Mouse (Mus musculus) urinary bladder, adult 18-20 months (tissue): ENCODE results near the gene Nr3c2.
A peak's percentile ranks its signal among the peaks of the same experiment; 100 is the strongest.

Source experiments
- DNase-seq, 2 experiments: peaks; one replicate each; pipeline ENCODE4 v3.0.0; 2022; ENCODE audit warnings: low spot score in 2 of 2, mixed read lengths in 2 of 2

The Nr3c2 gene

DNA sequence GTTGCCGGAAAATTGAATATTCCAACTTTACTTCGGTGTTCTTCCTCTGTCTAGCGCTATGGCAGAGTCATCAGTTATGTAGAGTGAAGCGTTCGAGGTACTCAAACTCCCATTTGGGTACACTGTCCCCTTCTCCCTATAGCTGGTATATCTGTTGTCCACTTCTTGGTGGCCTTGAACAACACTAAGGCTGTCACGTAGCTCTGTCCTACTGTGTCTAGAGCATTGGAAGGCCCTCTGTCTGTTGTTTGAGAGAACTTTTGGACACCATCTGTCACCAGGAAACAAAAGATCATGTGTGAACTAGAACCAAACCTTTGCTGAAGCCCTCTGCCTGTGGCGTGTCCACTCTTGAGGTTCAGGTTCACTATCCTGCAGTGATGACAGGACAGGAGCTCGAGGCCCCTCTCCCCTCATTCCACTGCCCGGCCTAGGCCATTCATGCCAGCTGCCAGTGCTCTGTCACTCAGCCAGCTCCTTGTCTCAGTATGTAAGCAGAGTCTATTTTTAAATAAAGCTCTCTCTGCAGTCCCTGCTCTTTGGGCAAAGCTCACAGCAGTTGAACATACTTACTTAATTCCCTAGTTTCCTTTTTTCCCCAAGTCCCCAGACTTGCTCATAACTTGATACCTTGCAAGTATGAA is 72.6 kb downstream of the Nr3c2 start:
- DNase-seq, result no peak

DNA sequence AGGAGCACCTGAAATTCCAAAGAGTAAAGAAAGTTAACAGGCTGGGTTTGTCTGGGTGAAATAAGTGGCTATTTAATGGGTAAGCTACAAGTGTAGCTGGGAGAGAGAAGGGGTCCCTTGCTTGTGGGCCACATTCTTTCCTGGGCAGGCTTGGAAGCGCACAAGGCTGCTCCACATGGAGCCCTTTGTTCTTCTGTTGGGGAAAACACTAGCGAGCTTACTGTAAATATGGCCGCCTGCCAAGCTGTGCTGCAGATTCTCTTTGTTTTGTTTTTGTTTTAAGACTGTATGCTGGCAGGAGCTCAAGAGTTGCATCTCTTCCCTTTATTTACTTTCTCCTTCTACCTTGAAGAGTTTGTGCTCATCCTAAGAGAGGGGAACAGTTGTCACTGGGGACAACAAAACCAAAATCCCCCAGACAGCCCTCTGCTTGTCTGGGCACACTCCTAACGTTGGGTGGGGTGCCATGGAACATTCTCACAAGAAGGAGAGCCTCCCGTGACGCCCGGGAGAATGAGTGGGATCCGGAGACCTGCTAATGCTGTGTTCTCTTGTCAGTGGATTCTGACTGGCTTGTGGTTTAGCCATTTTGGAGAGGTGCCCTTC is 73.8 kb downstream of the Nr3c2 start:
- no peak for DNase-seq

DNA sequence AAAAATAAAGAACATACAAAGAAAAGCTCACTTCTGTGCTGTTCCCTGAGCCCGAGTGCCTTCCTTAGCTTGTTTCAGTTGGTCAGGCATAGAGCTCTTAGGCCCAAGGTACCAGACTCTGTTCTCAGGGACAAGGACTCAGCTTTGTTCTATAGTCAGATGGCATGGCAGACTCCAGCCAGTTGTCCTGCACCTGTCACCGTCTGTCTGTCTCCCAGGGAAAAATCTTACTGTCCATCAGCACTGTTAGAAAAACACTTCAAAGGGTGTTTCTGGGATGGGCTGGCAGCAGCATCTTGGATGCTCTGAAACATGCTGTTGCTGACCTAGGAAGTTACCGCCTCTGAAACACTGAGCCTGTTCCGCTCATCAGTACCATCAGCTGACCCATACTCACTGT is 78.7 kb downstream of the Nr3c2 start:
- no peak for DNase-seq

- DNase-seq, result no peak
Measured at GRCm38 (mm10) chr8:76984082-76984481, 84.8 kb downstream of the Nr3c2 start.

DNA sequence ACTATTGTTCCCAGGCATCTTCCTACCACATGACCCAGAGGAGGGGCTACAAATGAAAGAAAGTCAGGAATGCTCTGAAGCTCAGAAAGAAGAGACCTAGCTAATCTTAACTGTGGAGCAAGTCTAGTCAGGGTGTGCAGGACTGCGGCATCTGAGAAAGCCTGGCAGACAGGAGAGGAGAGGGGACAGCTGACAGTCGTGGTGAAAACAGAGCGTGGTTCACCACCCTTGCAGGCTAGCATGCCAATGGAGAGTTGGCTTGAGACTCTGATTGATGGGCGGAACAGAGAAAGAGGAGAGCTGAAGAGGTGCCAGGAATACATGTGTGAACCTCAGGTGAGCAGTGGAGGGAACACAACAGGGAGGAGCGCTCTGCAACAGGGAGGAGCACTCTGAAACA is 85.6 kb downstream of the Nr3c2 start:
- no peak for DNase-seq

DNA sequence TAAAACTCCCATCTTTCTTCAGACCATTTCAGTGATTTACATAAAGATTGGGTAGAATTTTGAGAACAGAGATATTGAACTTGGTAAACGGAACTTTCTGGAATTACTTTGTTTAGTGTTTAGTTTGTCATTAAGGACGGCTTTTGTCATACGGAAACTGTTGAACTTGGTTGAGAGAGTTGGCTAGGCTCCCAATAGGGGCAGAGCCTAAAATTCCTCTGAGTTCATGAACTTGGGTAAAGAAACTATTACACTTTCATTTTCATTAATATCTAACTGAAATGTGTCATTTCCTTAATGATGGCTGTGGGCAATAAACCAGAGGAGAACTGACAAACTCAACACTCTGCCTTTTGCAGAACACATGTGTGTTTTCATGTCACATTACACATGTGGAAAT is 88.6 kb downstream of the Nr3c2 start:
- no peak for DNase-seq

DNA sequence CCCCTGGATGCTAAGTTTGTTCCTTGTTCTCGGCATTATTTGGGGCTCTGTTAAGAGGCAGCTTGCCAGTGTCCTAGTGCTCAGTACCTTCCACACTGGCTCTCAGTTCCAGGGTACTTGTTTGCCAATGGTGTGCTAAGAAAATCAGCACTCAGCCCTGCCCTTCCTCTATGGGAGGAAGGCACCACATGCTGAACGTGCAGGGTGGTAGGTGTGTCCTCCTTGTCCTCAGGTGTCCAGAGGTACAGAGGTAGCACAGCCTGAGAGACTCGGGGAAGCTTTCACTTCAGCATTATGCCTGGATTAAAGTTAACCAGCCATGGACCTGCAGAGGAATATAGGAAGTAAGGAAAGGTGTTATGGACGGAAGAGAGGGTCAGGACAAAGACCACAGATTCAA is 99.0 kb downstream of the Nr3c2 start:
- no peak for DNase-seq

- no peak for DNase-seq
Measured at GRCm38 (mm10) chr8:77009425-77009824, 110.2 kb downstream of the Nr3c2 start.

DNA sequence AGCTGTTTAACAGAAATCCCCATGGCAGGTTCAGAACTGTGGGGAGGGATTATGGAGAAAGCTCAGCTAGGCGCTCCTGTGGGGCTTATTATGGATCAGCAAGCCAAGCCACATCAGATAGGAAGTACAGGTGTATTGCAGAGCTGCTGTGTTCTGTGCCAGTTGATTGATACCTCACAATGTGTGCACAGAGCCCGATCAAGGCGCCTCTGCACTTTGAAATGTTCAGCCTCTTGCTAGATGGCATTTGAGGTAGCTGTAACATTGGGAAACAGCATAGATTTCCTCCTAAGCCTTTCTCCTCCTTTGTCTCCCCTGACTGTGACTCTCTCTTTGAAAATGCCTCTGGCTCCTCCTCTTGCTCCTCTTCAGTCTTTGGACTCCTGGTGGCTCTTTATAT is 112.7 kb downstream of the Nr3c2 start:
- DNase-seq, result no peak

GRCm38 (mm10) chr8:77012641-77013040 is 113.4 kb downstream of the Nr3c2 start:
- DNase-seq, result no peak

- DNase-seq, result no peak
Measured at GRCm38 (mm10) chr8:77016713-77017112, 117.5 kb downstream of the Nr3c2 start.

DNA sequence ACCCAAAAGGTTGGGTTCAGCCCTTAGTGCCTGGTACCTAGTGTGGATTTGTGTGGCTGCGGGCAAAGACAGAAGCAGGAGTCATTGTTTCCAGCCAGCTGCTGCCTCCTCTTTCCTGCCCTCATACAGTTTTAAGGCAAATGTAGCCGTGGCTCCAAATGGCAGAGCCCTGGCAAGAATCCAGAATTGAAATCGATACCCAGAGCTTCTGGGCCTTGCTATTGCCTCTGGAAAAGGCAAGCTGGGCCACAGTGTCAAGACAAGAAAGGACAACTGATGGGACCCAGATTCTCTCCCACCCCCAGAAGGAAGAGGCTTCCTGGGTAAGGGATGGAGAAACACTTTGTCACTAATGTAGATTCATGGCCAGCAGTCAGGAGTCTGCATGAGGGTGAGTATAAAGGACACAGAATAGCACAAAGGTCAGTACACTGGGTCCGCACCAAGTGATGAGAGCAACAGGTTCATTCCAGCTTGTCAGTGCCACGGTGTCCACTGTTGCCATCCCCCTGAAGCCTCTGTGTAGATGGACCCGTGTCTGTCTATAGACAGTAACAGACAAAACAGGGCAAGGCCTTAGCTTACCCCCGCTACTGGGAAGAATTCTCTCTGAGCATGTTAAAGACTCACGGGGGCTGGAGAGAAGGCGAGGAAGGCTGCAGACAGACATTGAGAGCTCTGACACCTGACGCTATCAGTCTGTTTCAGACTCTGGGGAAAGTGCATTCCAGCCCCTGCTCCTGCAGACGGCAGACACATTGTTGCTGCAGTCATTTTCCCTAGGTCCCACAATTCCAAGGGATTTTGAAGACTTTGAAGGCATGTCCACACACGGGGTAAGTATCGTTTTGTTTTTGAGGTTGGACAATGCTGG is 124.8 kb downstream of the Nr3c2 start:
- no peak for DNase-seq

GRCm38 (mm10) chr8:77031213-77031612 is 132.0 kb downstream of the Nr3c2 start:
- DNase-seq, result no peak

GRCm38 (mm10) chr8:77033706-77034464 is 134.6 kb downstream of the Nr3c2 start:
- DNase-seq, result no peak

DNA sequence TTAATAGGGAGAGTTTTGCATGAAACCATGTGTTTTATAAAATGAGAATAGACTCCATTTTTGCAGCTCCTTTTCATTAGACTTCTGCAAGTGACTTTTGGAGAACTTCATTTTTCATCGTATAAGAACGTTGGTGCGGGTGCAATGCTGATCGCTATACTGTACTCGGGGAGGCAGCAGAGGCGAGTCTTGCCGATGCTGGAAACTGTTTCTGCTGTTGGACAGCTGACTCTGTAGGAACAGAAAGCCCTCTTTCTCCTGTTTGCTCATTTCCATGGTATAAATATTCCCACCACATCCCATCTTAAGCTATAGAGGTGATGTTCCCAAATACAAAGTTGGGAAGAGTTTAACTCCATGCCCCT is 135.2 kb downstream of the Nr3c2 start:
- no peak for DNase-seq

DNA sequence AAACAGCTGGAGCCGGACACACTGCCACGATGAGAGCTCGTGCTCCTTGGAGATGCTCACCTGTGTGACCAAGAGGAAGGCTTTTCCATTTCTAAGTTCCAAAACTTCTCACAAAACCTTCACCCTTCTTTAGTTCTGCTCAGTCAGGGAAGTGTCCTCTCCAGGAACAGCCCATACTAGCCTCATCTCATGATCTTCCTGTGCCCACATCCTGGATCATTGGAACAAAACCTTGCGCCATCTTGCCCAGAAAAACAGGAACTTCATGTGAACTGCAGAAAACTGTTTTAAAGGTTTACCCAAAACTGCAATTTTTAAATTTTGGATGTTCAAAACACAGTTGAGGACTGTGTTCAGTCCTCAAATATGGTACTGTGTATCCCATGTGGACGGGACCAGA is 142.0 kb downstream of the Nr3c2 start:
- no peak for DNase-seq

- peak; percentile 7 to 23 for DNase-seq
Measured at GRCm38 (mm10) chr8:77044849-77045248, 145.6 kb downstream of the Nr3c2 start.

- no peak for DNase-seq
Measured at GRCm38 (mm10) chr8:77045711-77046110, 146.5 kb downstream of the Nr3c2 start.

DNA sequence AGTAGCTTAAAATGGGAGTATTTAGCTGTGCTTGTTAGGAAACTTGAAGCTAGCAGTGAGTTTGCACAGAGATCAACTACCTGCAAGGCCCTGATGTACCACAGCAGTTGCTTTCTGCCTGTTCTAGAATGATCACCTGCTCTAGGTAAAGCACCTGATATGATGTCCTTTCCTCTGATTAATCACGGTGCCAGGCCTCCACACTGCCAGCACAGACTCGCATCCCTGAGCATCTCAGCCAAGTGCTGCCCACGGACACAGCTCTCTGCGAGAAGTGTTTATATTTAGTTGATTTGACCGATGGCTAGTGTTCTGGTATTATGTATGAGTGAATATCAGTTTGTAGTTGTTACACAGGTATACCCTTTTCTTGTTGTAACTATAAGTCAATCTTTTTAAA is 147.0 kb downstream of the Nr3c2 start:
- DNase-seq, result no peak

- DNase-seq, result no peak
Measured at GRCm38 (mm10) chr8:77046731-77047130, 147.5 kb downstream of the Nr3c2 start.

DNA sequence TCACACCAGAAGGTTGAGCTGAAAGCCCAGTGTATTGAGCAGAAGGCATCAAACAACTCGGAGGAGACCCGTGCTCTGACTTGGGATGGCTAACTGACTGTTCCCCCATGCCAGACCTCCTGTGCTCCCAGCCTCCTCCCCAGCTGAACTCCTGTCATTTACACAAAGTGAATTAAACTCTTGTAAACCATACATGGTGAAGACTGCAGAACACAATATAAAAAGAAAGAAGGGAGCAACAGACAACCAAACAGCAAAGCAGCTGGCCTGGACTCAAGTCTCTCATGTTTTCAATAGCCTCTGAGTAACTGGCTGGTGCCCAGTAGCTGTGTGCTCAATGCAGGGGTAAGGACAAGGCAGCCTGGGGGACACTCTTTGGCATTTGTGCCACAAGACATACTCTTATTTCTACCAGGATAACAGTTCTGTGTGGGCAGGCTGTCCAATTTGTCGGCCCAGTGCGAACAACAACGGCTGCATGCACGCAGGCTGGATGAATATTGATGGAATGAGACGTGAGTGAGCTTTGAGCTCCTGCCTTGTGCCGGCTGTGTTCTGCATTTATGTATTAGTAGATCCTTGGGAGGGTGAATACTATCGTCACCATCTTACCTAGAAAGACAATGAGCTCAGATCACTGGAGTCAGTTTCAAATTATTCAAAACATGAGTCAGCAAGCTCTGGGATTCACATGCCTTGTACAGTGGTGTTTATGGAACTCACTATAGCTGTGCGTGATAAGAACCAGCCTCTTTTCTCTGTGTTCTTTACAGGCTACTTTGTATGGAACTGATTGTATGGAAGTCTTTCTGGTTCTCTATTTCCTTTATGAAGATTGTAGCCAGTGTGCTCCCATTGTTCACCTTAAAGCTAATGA is 152.4 kb downstream of the Nr3c2 start:
- DNase-seq, result no peak
